Mouse (Mus musculus): ENCODE data around the gene Pnpo. TPM values are rescaled to one million over a fixed set of nuclear protein-coding genes. Genes with fewer than 3 reads are reported as not detected.

The Pnpo gene
- 7.5 TPM for polyA plus RNA-seq (2012; fragmentation: generic; extraction: Trizol)

DNA sequence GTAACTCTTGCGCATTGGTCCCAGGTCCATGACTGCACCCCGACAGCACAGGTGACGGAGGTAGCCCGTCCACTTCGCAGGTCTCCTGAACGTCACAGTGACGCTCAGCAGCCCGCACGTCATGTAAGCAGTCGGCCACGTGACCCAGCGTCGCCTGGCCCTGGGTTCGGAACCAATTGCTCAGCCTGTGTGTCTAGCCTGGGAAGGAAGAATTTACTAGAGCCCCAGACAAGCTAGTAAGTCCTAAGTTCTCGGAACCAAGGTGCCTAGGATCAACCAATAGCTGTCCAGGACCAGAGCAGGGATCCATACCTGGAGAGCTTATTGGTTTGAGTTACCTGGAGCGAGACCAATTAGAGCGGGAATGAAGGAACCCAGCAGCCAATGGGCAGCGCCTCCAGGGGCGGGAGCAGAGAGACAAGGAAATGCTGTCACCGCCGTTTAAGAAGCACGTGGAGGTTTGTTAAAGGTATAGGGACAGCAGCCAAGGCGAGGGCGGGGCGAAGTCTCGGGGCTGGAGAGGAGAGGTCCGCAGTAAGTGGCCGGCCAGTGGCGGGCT is at the start of gene Pnpo:
Gene Pnpo, minus strand, starts transcription at position 241 of the 559 bp plus-strand sequence.
- no peaks in the 10 kb centered on the region for H3K27me3 ChIP-seq (ENCODE audit: control insufficient read depth, insufficient read depth, insufficient read length)
- peak; percentile 73 for TF ChIP-seq USF1 (IDR thresholded peaks at IDR 0.05; ENCODE audit: low read depth)
- TF ChIP-seq MYOD1 (IDR thresholded peaks at IDR 0.05; ENCODE audit: control insufficient read depth in 1 of 3, insufficient read length in 2 of 3, low read depth in 2 of 3): no peak
- TF ChIP-seq MAX (IDR thresholded peaks at IDR 0.05; ENCODE audit: low read depth): peak; percentile 35
- TF ChIP-seq POLR2AphosphoS2 (IDR thresholded peaks at IDR 0.05; ENCODE audit: insufficient read length, low read depth): no peak
- no peak for TF ChIP-seq SRF (IDR thresholded peaks at IDR 0.05; ENCODE audit: control insufficient read depth, insufficient read length, low read depth)
- TF ChIP-seq POLR2A (IDR thresholded peaks at IDR 0.05; ENCODE audit: insufficient read length, low read depth): peak; percentile 33
- peak within 1 kb of the TSS; percentile 35 for H3K4me3 ChIP-seq
- no peaks in the 10 kb centered on the region for H3K79me2 ChIP-seq (ENCODE audit: control insufficient read depth, insufficient read depth)
- peak within 1 kb of the TSS; percentile 5 for H3ac ChIP-seq (ENCODE audit: control insufficient read depth, insufficient read length)
- peak within 1 kb of the TSS; percentile 83 for H3K4me2 ChIP-seq (ENCODE audit: low read depth)
- H3K36me3 ChIP-seq (ENCODE audit: control insufficient read depth, insufficient read depth): no peaks in the 10 kb centered on the region

DNA sequence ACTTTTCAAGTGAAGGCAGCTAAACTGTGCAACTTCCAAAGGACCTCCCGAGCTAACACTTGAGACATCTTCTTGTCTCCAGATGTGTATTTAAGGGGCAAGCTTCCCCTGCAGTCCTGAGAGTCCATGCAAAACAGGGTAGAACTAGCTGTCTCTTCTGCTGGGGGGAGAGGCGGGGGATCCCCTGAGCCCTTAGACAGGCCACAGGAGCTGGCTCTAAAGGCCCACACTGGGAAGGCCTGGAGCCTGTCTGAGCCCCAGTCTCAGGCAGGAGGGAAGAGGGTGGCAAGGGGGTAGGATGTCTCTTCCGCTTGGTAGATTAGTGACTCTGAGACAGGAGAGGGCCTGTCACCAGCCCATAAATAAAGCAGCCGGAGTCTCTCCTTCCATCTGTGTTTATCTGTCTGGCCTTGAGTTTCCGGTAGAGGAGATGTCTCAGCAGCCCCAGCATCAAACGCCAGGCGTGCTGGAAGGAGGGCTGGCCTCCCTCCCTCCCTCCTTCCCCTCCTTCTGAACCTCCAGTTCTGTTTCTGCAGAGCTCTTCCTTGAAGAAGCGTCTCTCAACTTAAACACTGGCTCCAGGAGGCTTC is 49.0 kb upstream of the Pnpo start:
- peak; percentile 26 for TF ChIP-seq POLR2A (IDR thresholded peaks at IDR 0.05; ENCODE audit: insufficient read length, low read depth)
- no peak for TF ChIP-seq TCF12 (IDR thresholded peaks at IDR 0.05; ENCODE audit: insufficient read depth, poor library complexity, severe bottlenecking)
- no peaks in the 10 kb centered on the region for H3K79me2 ChIP-seq (ENCODE audit: control insufficient read depth, insufficient read depth)
- H3ac ChIP-seq (ENCODE audit: control insufficient read depth, insufficient read length): no peak overlapping the region
- H3K4me2 ChIP-seq (ENCODE audit: low read depth): peak overlapping the region; percentile 74
- no peak overlapping the region for H3K4me3 ChIP-seq
- H3K27me3 ChIP-seq (ENCODE audit: control insufficient read depth, insufficient read depth, insufficient read length): no peaks in the 10 kb centered on the region
- no peaks in the 10 kb centered on the region for H3K36me3 ChIP-seq (ENCODE audit: control insufficient read depth, insufficient read depth)

DNA sequence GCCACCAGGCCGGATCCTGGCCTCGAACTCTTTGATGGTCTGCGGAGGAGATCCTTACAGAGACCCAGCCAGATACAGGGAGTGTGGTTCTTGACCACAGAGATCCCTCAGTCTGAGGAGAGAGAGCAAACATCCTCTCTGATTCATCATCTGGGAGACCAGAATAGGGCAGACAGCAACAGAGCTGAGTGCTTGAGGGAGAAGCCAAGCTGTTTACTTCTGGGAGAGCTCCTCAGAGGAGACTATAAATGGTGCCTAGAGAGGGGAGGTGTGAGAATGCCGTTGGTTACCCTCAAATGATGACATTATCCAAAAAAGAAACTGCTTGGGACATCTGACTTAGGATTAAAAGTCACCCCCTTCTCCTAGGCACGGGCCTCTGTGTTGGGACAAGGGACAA is 47.7 kb upstream of the Pnpo start:
- H3ac ChIP-seq (ENCODE audit: control insufficient read depth, insufficient read length): no peak overlapping the region
- H3K27me3 ChIP-seq (ENCODE audit: control insufficient read depth, insufficient read depth, insufficient read length): no peaks in the 10 kb centered on the region
- H3K4me3 ChIP-seq: no peak overlapping the region
- TF ChIP-seq TCF3 (IDR thresholded peaks at IDR 0.05; ENCODE audit: insufficient read length, low read depth) (no peak), POLR2AphosphoS2 (IDR thresholded peaks at IDR 0.05; ENCODE audit: insufficient read length, low read depth) (no peak), USF1 (IDR thresholded peaks at IDR 0.05; ENCODE audit: low read depth) (no peak), TCF12 (IDR thresholded peaks at IDR 0.05; ENCODE audit: insufficient read depth, poor library complexity, severe bottlenecking) (no peak), MYOD1 (IDR thresholded peaks at IDR 0.05; ENCODE audit: control insufficient read depth in 1 of 3, insufficient read length in 2 of 3, low read depth in 2 of 3) (no peak), POLR2A (IDR thresholded peaks at IDR 0.05; ENCODE audit: insufficient read length, low read depth) (no peak), MAX (IDR thresholded peaks at IDR 0.05; ENCODE audit: low read depth) (no peak), SRF (IDR thresholded peaks at IDR 0.05; ENCODE audit: control insufficient read depth, insufficient read length, low read depth) (no peak), E2F4 (IDR thresholded peaks at IDR 0.05; ENCODE audit: insufficient read depth) (no peak), CEBPB (IDR thresholded peaks at IDR 0.05; ENCODE audit: insufficient read depth, poor library complexity, severe bottlenecking) (no peak), REST (IDR thresholded peaks at IDR 0.05; ENCODE audit: insufficient read depth, insufficient read length) (no peak), MYOG (IDR thresholded peaks at IDR 0.05; ENCODE audit: control insufficient read depth in 1 of 3, insufficient read depth in 1 of 3, insufficient read length in 2 of 3, low read depth in 2 of 3) (no peak)
- H3K36me3 ChIP-seq (ENCODE audit: control insufficient read depth, insufficient read depth): no peaks in the 10 kb centered on the region
- H3K4me2 ChIP-seq (ENCODE audit: low read depth): peak overlapping the region; percentile 74
- H3K79me2 ChIP-seq (ENCODE audit: control insufficient read depth, insufficient read depth): no peaks in the 10 kb centered on the region

DNA sequence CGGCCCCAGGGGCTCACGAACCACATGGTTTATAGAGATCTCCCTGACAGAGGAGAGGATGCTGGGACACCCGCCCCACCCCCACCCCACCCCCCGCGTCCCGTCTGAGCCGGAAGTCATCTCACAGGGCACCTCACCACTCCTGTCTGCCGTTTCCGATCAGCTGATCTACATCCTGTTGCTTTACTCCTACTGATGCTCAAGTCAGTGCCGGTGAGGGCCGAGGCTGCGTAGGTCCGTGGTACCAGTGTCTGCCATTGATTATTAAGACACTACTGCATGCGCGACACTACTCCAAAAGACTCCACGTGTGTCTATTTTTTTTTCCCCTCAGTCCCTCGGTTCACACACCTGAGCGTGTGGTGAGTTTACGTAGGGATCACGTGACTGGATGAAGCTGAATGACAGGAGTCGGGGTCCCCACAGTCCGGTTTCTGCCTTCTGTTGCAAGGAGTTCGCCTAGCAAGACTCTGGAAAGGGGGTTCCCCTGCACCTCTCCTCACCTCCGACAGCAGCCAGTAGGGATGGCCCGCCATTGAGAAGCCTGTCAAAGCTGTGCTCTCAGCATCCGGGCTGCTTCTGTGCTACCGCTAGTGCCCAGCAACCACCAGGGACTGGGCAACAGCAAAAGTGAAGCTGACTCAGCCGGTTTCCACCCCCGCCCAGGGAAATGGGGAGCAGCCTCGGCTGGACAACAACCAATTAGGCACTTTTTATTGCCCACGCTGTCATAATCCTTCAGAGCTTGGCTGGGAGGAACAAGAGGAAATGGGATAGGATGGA is 44.3 kb upstream of the Pnpo start:
- Histone ChIP-seq H3K79me2 (ENCODE audit: control insufficient read depth, insufficient read depth) (no peaks in the 10 kb centered on the region), H3ac (ENCODE audit: control insufficient read depth, insufficient read length) (no peak overlapping the region), H3K4me2 (ENCODE audit: low read depth) (peak overlapping the region; percentile 74), H3K36me3 (ENCODE audit: control insufficient read depth, insufficient read depth) (no peaks in the 10 kb centered on the region), H3K27me3 (ENCODE audit: control insufficient read depth, insufficient read depth, insufficient read length) (no peaks in the 10 kb centered on the region), H3K4me3 (no peak overlapping the region)
- no peak for TF ChIP-seq E2F4 (IDR thresholded peaks at IDR 0.05; ENCODE audit: insufficient read depth)
- peak; percentile 84 for TF ChIP-seq USF1 (IDR thresholded peaks at IDR 0.05; ENCODE audit: low read depth)
- no peak for TF ChIP-seq REST (IDR thresholded peaks at IDR 0.05; ENCODE audit: insufficient read depth, insufficient read length)
- TF ChIP-seq SRF (IDR thresholded peaks at IDR 0.05; ENCODE audit: control insufficient read depth, insufficient read length, low read depth): no peak
- TF ChIP-seq MYOG (IDR thresholded peaks at IDR 0.05; ENCODE audit: control insufficient read depth in 1 of 3, insufficient read depth in 1 of 3, insufficient read length in 2 of 3, low read depth in 2 of 3): no peak
- TF ChIP-seq TCF3 (IDR thresholded peaks at IDR 0.05; ENCODE audit: insufficient read length, low read depth): no peak
- peak; percentile 36 for TF ChIP-seq POLR2A (IDR thresholded peaks at IDR 0.05; ENCODE audit: insufficient read length, low read depth)
- no peak for TF ChIP-seq POLR2AphosphoS2 (IDR thresholded peaks at IDR 0.05; ENCODE audit: insufficient read length, low read depth)
- no peak for TF ChIP-seq MYOD1 (IDR thresholded peaks at IDR 0.05; ENCODE audit: control insufficient read depth in 1 of 3, insufficient read length in 2 of 3, low read depth in 2 of 3)
- TF ChIP-seq TCF12 (IDR thresholded peaks at IDR 0.05; ENCODE audit: insufficient read depth, poor library complexity, severe bottlenecking): no peak
- TF ChIP-seq MAX (IDR thresholded peaks at IDR 0.05; ENCODE audit: low read depth): no peak
- peak; percentile 70; the same call in 1 of the 2 replicates for TF ChIP-seq CEBPB (IDR thresholded peaks at IDR 0.05; ENCODE audit: insufficient read depth, poor library complexity, severe bottlenecking)
